Mouse (Mus musculus) heart, embryonic 14.5 days (tissue): ENCODE measurements around the gene Atp5j2. TPM values are rescaled to one million over a fixed set of nuclear protein-coding genes. Genes with fewer than 3 reads are reported as not detected.

Experiments used
- ATAC-seq: fragments of 200-750 bp; cut with Nextera tagmentation; 2 replicates; pipeline ENCODE4 v1.8.0; 2017; ENCODE audit warnings: low read depth, moderate TSS enrichment; ENCODE audit not compliant: insufficient number of reproducible peaks, insufficient read depth, low FRiP score
- H3K27ac ChIP-seq, 2 experiments: fragments of 200-500 bp in 1 of 2; fragments of 300-500 bp in 1 of 2; sonication (generic) in 1 of 2; replicated peaks in 1 of 2; 2 replicates each; pipeline ENCODE4 v1.5.1; 2012 to 2014; ENCODE audit warnings: low read depth in 2 of 2, low read length in 2 of 2, control low read depth in 1 of 2, mild to moderate bottlenecking in 1 of 2, mixed read lengths in 1 of 2; ENCODE audit not compliant: control insufficient read depth in 1 of 2, insufficient read depth in 1 of 2
- H3K27me3 ChIP-seq: fragments of 300-500 bp; sonication (generic); 2 replicates; pipeline ENCODE4 v1.6.1; 2014; ENCODE audit warnings: mild to moderate bottlenecking, low read length, control low read depth; ENCODE audit not compliant: control insufficient read depth, insufficient read depth
- H3K36me3 ChIP-seq: fragments of 300-500 bp; sonication (generic); 2 replicates; pipeline ENCODE4 v1.6.1; 2014; ENCODE audit warnings: mild to moderate bottlenecking, control low read depth, low read length, mixed read lengths; ENCODE audit not compliant: control insufficient read depth, insufficient read depth
- H3K4me1 ChIP-seq, 2 experiments: fragments of 200-500 bp in 1 of 2; fragments of 300-500 bp in 1 of 2; sonication (generic) in 1 of 2; 2 replicates each; pipeline ENCODE4 v1.6.1; 2012 to 2014; ENCODE audit warnings: low read length in 2 of 2, control low read depth in 1 of 2, mixed read lengths in 1 of 2; ENCODE audit not compliant: control insufficient read depth in 2 of 2, insufficient read depth in 2 of 2
- H3K4me2 ChIP-seq: fragments of 300-500 bp; sonication (generic); 2 replicates; pipeline ENCODE4 v1.6.1; 2014; ENCODE audit warnings: mild to moderate bottlenecking, low read length
- H3K4me3 ChIP-seq, 2 experiments: fragments of 200-500 bp in 1 of 2; fragments of 300-500 bp in 1 of 2; sonication (generic) in 1 of 2; 2 replicates each; pipeline ENCODE4 v1.5.1; 2012 to 2014; ENCODE audit warnings: low read length in 2 of 2, mild to moderate bottlenecking in 2 of 2, control low read depth in 1 of 2, low read depth in 1 of 2, moderate library complexity in 1 of 2; ENCODE audit not compliant: control insufficient read depth in 1 of 2, insufficient read depth in 1 of 2
- H3K9ac ChIP-seq: fragments of 300-500 bp; sonication (generic); 2 replicates; pipeline ENCODE4 v1.6.1; 2014; ENCODE audit warnings: mild to moderate bottlenecking, low read length
- H3K9me3 ChIP-seq: fragments of 300-500 bp; sonication (generic); 2 replicates; pipeline ENCODE4 v1.6.1; 2016; ENCODE audit warnings: low read length, control low read depth; ENCODE audit not compliant: control insufficient read depth
- WGBS: fragments of 180-500 bp; shearing (Covaris S2); extraction: QIAGEN DNeasy Blood & Tissue Kit; methylation state at CpG from one replicate; pipeline ENCODE4 v1.1.7; 2014; 5-methylcytosine and 5-hydroxymethylcytosine counted together
- polyA plus RNA-seq: library from polyadenylated mRNA; unstranded; fragments of >200 nt; fragmentation: Nextera tagmentation; extraction: Ambion mirVana; gene quantifications from 2 replicates; pipeline ENCODE4 v1.2.1, GENCODE M21; 2014

Atp5j2 gene
- polyA plus RNA-seq, 1 experiment from 2014 or later = 1,313 TPM

DNA sequence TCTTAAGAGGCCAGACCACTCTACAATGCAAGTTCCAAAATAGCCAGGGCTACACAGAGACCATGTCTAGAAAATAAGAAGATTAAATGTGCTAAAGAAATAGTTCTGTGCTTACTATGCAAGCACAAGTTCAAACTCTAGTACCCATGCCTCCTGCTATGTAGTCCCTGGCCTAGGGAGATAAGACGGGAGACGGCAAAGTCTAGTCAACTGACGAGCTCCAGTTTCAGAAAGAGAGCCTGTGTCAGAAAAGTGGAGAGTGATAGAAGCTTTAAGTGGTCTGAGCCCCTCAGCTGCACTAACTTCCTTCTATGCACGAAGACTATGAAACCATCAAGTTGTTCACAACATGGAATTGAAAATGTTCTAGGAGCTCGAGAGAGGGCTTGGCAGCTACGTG, 42.6 kb downstream of the Atp5j2 start:
- ATAC-seq = no peak
- Histone ChIP-seq H3K4me1 (no peaks in the 10 kb centered on the region), H3K36me3 (peaks cover 100% of the 10 kb centered on the region), H3K4me2 (no peak overlapping the region), H3K27me3 (no peaks in the 10 kb centered on the region), H3K27ac (no peak overlapping the region), H3K9ac (no peak overlapping the region), H3K4me3 (no peak overlapping the region), H3K9me3 (no peaks in the 10 kb centered on the region)
- WGBS = 66% methylated on average over 6 of the region's 6 CpGs

GRCm38 (mm10) chr5:145147748-145148147, 44.1 kb downstream of the Atp5j2 start:
- ATAC-seq = no peak
- no peaks in the 10 kb centered on the region for H3K9me3 ChIP-seq
- WGBS = 89% methylated on average over 5 of the region's 5 CpGs
- no peak overlapping the region for H3K9ac ChIP-seq
- no peak overlapping the region for H3K27ac ChIP-seq
- no peak overlapping the region for H3K4me2 ChIP-seq
- no peaks in the 10 kb centered on the region for H3K27me3 ChIP-seq
- H3K4me1 ChIP-seq = no peaks in the 10 kb centered on the region
- H3K4me3 ChIP-seq = no peak overlapping the region
- H3K36me3 ChIP-seq = peaks cover 100% of the 10 kb centered on the region

GRCm38 (mm10) chr5:145140611-145141010, 51.3 kb downstream of the Atp5j2 start:
- no peak for ATAC-seq
- H3K4me3 ChIP-seq = peak overlapping the region; percentile 69 to 99
- peak overlapping the region; percentile 97 for H3K4me2 ChIP-seq
- H3K27ac ChIP-seq = peak overlapping the region; percentile 69 to 88
- peaks cover 2 to 19% of the 10 kb centered on the region in 2 experiments; a peak in 3 of 4 replicates for H3K4me1 ChIP-seq
- H3K27me3 ChIP-seq = no peaks in the 10 kb centered on the region
- H3K9ac ChIP-seq = peak overlapping the region; percentile 94
- H3K9me3 ChIP-seq = no peaks in the 10 kb centered on the region
- H3K36me3 ChIP-seq = peaks cover 62% of the 10 kb centered on the region
- WGBS = 1% methylated on average over 18 of the region's 18 CpGs

- H3K36me3 ChIP-seq = peaks cover 62% of the 10 kb centered on the region
These were observed 52.0 kb downstream of the Atp5j2 start, which contains the start of the genes Pdap1 and Bud31 for GRCm38 (mm10) chr5:145139571-145140519. Gene Pdap1 (minus strand): TSS chr5:145140238. Gene Bud31 (plus strand): TSS chr5:145140362.

GRCm38 (mm10) chr5:145138836-145139235, 53.0 kb downstream of the Atp5j2 start:
- Histone ChIP-seq H3K4me3 (peak overlapping the region; percentile 69 to 99; a peak in 3 of 4 replicates), H3K4me2 (peak overlapping the region; percentile 97), H3K4me1 (peaks cover 2 to 19% of the 10 kb centered on the region in 2 experiments; a peak in 3 of 4 replicates), H3K9ac (peak overlapping the region; percentile 94), H3K27me3 (no peaks in the 10 kb centered on the region), H3K27ac (no peak overlapping the region), H3K36me3 (peaks cover 62% of the 10 kb centered on the region), H3K9me3 (no peaks in the 10 kb centered on the region)
- 12% methylated on average over 6 of the region's 6 CpGs for WGBS
- ATAC-seq = no peak

More at GRCm38 (mm10) chr5:145139571-145140519, 52.0 kb downstream of the Atp5j2 start, which contains the start of the genes Pdap1 and Bud31:
- Histone ChIP-seq H3K4me3 (peak within 1 kb of the TSS; percentile 69 to 99), H3K4me1 (peaks cover 2 to 19% of the 10 kb centered on the region in 2 experiments; a peak in 3 of 4 replicates), H3K9me3 (no peaks in the 10 kb centered on the region), H3K27ac (peak within 1 kb of the TSS; percentile 88 to 93), H3K4me2 (peak within 1 kb of the TSS; percentile 97), H3K9ac (peak within 1 kb of the TSS; percentile 94), H3K27me3 (no peaks in the 10 kb centered on the region)
- WGBS = under 1% methylated on average over 83 of the region's 84 CpGs
- ATAC-seq = peak; percentile 91

Other genes with a start within 250 kb of the Atp5j2 start
- gene Smurf1, start 226.2 kb downstream of the Atp5j2 start, polyA plus RNA-seq = 16.6 and 18.0 TPM in 2 replicates
- not detected in 2 replicates for gene Gm4871, start 159.3 kb downstream of the Atp5j2 start, polyA plus RNA-seq
- not detected in 2 replicates for gene 1700018F24Rik, start 149.1 kb downstream of the Atp5j2 start, polyA plus RNA-seq
- 101 and 107 TPM in 2 replicates for gene Arpc1a, start 108.2 kb downstream of the Atp5j2 start, polyA plus RNA-seq
- gene Kpna7, start 108.0 kb downstream of the Atp5j2 start, polyA plus RNA-seq = not detected in 2 replicates
- 84.8 and 137 TPM in 2 replicates for gene Arpc1b, start 77.8 kb downstream of the Atp5j2 start, polyA plus RNA-seq
- 60.9 and 69.1 TPM in 2 replicates for gene Pdap1, start 51.8 kb downstream of the Atp5j2 start, polyA plus RNA-seq
- gene Bud31, start 51.7 kb downstream of the Atp5j2 start, polyA plus RNA-seq = 130 and 135 TPM in 2 replicates
- 10.6 and 11.2 TPM in 2 replicates for gene Ptcd1, start 25.0 kb downstream of the Atp5j2 start, polyA plus RNA-seq
- 13.6 and 14.1 TPM in 2 replicates for gene Cpsf4, start 24.8 kb downstream of the Atp5j2 start, polyA plus RNA-seq
- 7.4 and 7.8 TPM in 2 replicates for gene Zkscan14, start 9.8 kb upstream of the Atp5j2 start, polyA plus RNA-seq
- 10.2 and 11.1 TPM in 2 replicates for gene Zkscan5, start 12.5 kb upstream of the Atp5j2 start, polyA plus RNA-seq
- 37.3 and 38.6 TPM in 2 replicates for gene Zfp655, start 39.7 kb upstream of the Atp5j2 start, polyA plus RNA-seq
- 0.42 and 0.73 TPM in 2 replicates for gene Zscan25, start 88.4 kb upstream of the Atp5j2 start, polyA plus RNA-seq
- gene Cyp3a57, start 153.2 kb upstream of the Atp5j2 start, polyA plus RNA-seq = not detected in 2 replicates